Mouse (Mus musculus) CH12.LX (cell line): ENCODE data around the gene Olfr970. TPM values are rescaled to one million over a fixed set of nuclear protein-coding genes. Genes with fewer than 3 reads are reported as not detected.

Experiments used
- DNase-seq: peaks from one replicate; pipeline ENCODE4 v3.0.0-alpha.2; 2013; ENCODE audit errors: extremely low read depth
- H3K27ac ChIP-seq: 2 replicates; pipeline ENCODE4 v1.5.1; 2012; ENCODE audit warnings: low read depth, mild to moderate bottlenecking, control low read depth, moderate library complexity; ENCODE audit not compliant: insufficient read depth
- H3K27me3 ChIP-seq: replicated peaks from 2 replicates; pipeline ENCODE3; 2012; ENCODE audit warnings: inconsistent platforms
- H3K36me3 ChIP-seq, 2 experiments: replicated peaks in 1 of 2; 2 replicates each; pipeline versions ENCODE3 to v1.6.1; 2012; ENCODE audit warnings: inconsistent platforms in 1 of 2, low read length in 1 of 2, mild to moderate bottlenecking in 1 of 2, mixed read lengths in 1 of 2, moderate library complexity in 1 of 2; ENCODE audit not compliant: control insufficient read depth in 1 of 2, insufficient read depth in 1 of 2
- H3K4me1 ChIP-seq, 2 experiments: 2 replicates each; pipeline ENCODE4 v1.6.1; 2012; ENCODE audit warnings: inconsistent platforms in 1 of 2, moderate library complexity in 1 of 2; ENCODE audit not compliant: insufficient read depth in 2 of 2, control insufficient read depth in 1 of 2
- H3K4me2 ChIP-seq: 2 replicates; pipeline ENCODE4 v1.6.1; 2012; ENCODE audit warnings: low read depth, mild to moderate bottlenecking, control low read depth; ENCODE audit not compliant: poor library complexity, insufficient read depth, severe bottlenecking
- H3K4me3 ChIP-seq, 3 experiments: fragments of 150-350 bp in 1 of 3; sonication (generic) in 1 of 3; replicated peaks in 1 of 3; 2 replicates each; pipeline versions ENCODE3 to v1.5.1; 2011 to 2012; ENCODE audit warnings: low read depth in 2 of 3, low read length in 2 of 3, mild to moderate bottlenecking in 2 of 3, moderate library complexity in 2 of 3, control low read depth in 1 of 3, improper control_type of control experiment in 1 of 3, inconsistent platforms in 1 of 3, mixed read lengths in 1 of 3; ENCODE audit not compliant: poor library complexity in 1 of 3
- H3K79me2 ChIP-seq: replicated peaks from 2 replicates; pipeline ENCODE4 v1.6.1; 2012; ENCODE audit warnings: mild to moderate bottlenecking, moderate library complexity; ENCODE audit not compliant: control insufficient read depth, poor library complexity, insufficient read depth, severe bottlenecking; ENCODE audit errors: extremely low read depth
- H3K9ac ChIP-seq: 2 replicates; pipeline ENCODE4 v1.6.1; 2012; ENCODE audit warnings: low read depth, mild to moderate bottlenecking, control low read depth, moderate library complexity; ENCODE audit not compliant: insufficient read depth
- H3K9me3 ChIP-seq: replicated peaks from 2 replicates; pipeline ENCODE3; 2012; ENCODE audit warnings: low read length, inconsistent platforms, mixed read lengths
- BHLHE40 ChIP-seq: IDR thresholded peaks from 2 replicates; pipeline ENCODE4 v1.6.1; 2011; ENCODE audit warnings: mild to moderate bottlenecking, low read depth, low read length, improper control_type of control experiment
- CHD2 ChIP-seq: IDR thresholded peaks from 2 replicates; pipeline ENCODE4 v1.6.1; 2011; ENCODE audit warnings: low read length, improper control_type of control experiment
- E2F4 ChIP-seq: IDR thresholded peaks from 2 replicates; pipeline ENCODE4 v1.6.1; 2011; ENCODE audit warnings: low read depth, low read length, improper control_type of control experiment; ENCODE audit not compliant: insufficient replicate concordance
- ELF1 ChIP-seq: IDR thresholded peaks from 2 replicates; pipeline ENCODE4 v1.6.1; 2014; ENCODE audit warnings: low read depth, mild to moderate bottlenecking, inconsistent platforms, low read length, improper control_type of control experiment
- EP300 ChIP-seq: IDR thresholded peaks from 2 replicates; pipeline ENCODE4 v1.6.1; 2011; ENCODE audit warnings: low read length, improper control_type of control experiment
- ETS1 ChIP-seq: conservative IDR thresholded peaks from 2 replicates; pipeline ENCODE4 v1.6.1; 2012; ENCODE audit warnings: low read depth, mild to moderate bottlenecking, inconsistent platforms, low read length, improper control_type of control experiment, moderate library complexity
- GABPA ChIP-seq: IDR thresholded peaks from 2 replicates; pipeline ENCODE4 v1.6.1; 2012; ENCODE audit warnings: low read depth, low read length, improper control_type of control experiment, inconsistent platforms; ENCODE audit not compliant: insufficient replicate concordance
- IRF4 ChIP-seq: IDR thresholded peaks from 2 replicates; pipeline ENCODE4 v1.6.1; 2014; ENCODE audit warnings: low read depth, mild to moderate bottlenecking, inconsistent platforms, low read length, improper control_type of control experiment
- JUND ChIP-seq: conservative IDR thresholded peaks from 2 replicates; pipeline ENCODE4 v1.6.1; 2011; ENCODE audit warnings: low read depth, low read length, improper control_type of control experiment
- KAT2A ChIP-seq: IDR thresholded peaks from 2 replicates; pipeline ENCODE4 v1.6.1; 2012; ENCODE audit warnings: low read length, improper control_type of control experiment, inconsistent platforms; ENCODE audit not compliant: insufficient replicate concordance
- MAFK ChIP-seq: IDR thresholded peaks from 2 replicates; pipeline ENCODE4 v1.6.1; 2011; ENCODE audit warnings: low read length, improper control_type of control experiment; ENCODE audit not compliant: insufficient replicate concordance
- MAX ChIP-seq: IDR thresholded peaks from 2 replicates; pipeline ENCODE4 v1.6.1; 2011; ENCODE audit warnings: low read length, improper control_type of control experiment
- MAZ ChIP-seq: IDR thresholded peaks from 2 replicates; pipeline ENCODE4 v1.6.1; 2012; ENCODE audit warnings: low read depth, mild to moderate bottlenecking, inconsistent platforms, low read length, improper control_type of control experiment, moderate library complexity
- MXI1 ChIP-seq: IDR thresholded peaks from 2 replicates; pipeline ENCODE4 v1.6.1; 2011; ENCODE audit warnings: mild to moderate bottlenecking, low read depth, low read length, improper control_type of control experiment
- NELFE ChIP-seq: IDR thresholded peaks from 2 replicates; pipeline ENCODE4 v1.6.1; 2011; ENCODE audit warnings: low read depth, low read length, improper control_type of control experiment
- POLR2A ChIP-seq: IDR thresholded peaks from 2 replicates; pipeline ENCODE4 v1.6.1; 2011; ENCODE audit warnings: low read depth, mild to moderate bottlenecking, improper control_type of control experiment, low read length
- TCF12 ChIP-seq: IDR thresholded peaks from 2 replicates; pipeline ENCODE4 v1.6.1; 2014; ENCODE audit warnings: low read depth, mild to moderate bottlenecking, inconsistent platforms, low read length, improper control_type of control experiment
- UBTF ChIP-seq: IDR thresholded peaks from 2 replicates; pipeline ENCODE4 v1.6.1; 2012; ENCODE audit warnings: low read depth, mild to moderate bottlenecking, inconsistent platforms, low read length, improper control_type of control experiment, moderate library complexity
- USF2 ChIP-seq: conservative IDR thresholded peaks from 2 replicates; pipeline ENCODE4 v1.6.1; 2011; ENCODE audit warnings: low read depth, low read length, improper control_type of control experiment
- ZC3H11A ChIP-seq: IDR thresholded peaks from 2 replicates; pipeline ENCODE4 v1.6.1; 2012; ENCODE audit warnings: low read depth, mild to moderate bottlenecking, inconsistent platforms, low read length, improper control_type of control experiment
- ZKSCAN1 ChIP-seq: IDR thresholded peaks from 2 replicates; pipeline ENCODE4 v1.6.1; 2012; ENCODE audit warnings: low read depth, inconsistent platforms, low read length, improper control_type of control experiment, borderline replicate concordance
- ZNF384 ChIP-seq: IDR thresholded peaks from 2 replicates; pipeline ENCODE4 v1.6.1; 2012; ENCODE audit warnings: low read depth, low read length, improper control_type of control experiment, inconsistent platforms
- dilution Hi-C: fragments of 300-500 bp; cut with MboI; formaldehyde crosslinking; loops from 2 replicates; pipeline ENCODE4 v1.14.3; 2020; ENCODE audit warnings: low sequenced_read_pairs; ENCODE audit not compliant: extremely low pct_unique_long_range_greater_than_20kb, extremely low pct_ligation_motif_present
- in situ Hi-C: fragments of 300-500 bp; cut with MboI; formaldehyde crosslinking; loops from 3 replicates; pipeline ENCODE4 v1.14.3; 2019; ENCODE audit warnings: low sequenced_read_pairs, low pct_ligation_motif_present, low pct_unique_long_range_greater_than_20kb, mixed read lengths
- polyA plus RNA-seq: library from polyadenylated mRNA; unstranded; fragments of >175 nt; gene quantifications from 2 replicates; pipeline ENCODE4 v1.2.1, GENCODE M21; 2012; ENCODE audit warnings: low read depth; ENCODE audit not compliant: insufficient read length
- total RNA-seq, 2 experiments: library from RNA; depleted of rRNA; stranded (reverse); fragments of 300-350 nt in 1 of 2; fragments of >200 nt in 1 of 2; gene quantifications; 2 replicates each; pipeline ENCODE4 v1.2.3; 2012 to 2014

Gene Olfr970
- total RNA-seq (2012; rRNA removed) = not detected in 2 replicates
- total RNA-seq (2014; rRNA removed) = not detected in 2 replicates
- polyA plus RNA-seq = not detected in 2 replicates

DNA sequence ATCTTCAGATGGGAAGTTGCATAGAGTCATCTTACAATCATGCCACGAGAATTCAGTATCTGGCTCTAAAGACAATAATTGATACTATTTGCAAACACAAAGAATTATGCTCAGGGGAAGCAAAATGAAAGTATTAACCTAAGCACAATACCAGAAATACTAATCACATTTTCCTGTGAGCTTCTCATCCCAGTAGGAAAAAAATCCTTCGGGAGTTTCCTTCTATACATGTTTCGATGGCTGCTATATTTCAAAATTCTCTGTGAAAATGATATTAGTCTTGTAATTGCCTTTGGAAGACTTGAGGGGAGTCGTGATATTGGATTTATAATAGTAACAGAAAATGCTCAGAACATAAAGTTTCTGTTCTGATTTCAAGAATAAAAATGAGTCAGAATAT lies at the start of gene Olfr970:
Gene Olfr970 (plus strand): TSS at position 301 of the 400 bp plus-strand sequence.
- Histone ChIP-seq H3K79me2 (no peaks in the 10 kb centered on the region), H3K4me3 (no peak within 1 kb of the TSS), H3K4me2 (no peak within 1 kb of the TSS), H3K27me3 (no peaks in the 10 kb centered on the region), H3K36me3 (no peaks in the 10 kb centered on the region), H3K9ac (no peak within 1 kb of the TSS), H3K27ac (no peak within 1 kb of the TSS), H3K4me1 (no peaks in the 10 kb centered on the region), H3K9me3 (no peaks in the 10 kb centered on the region)
- no peak for TF ChIP-seq TCF12
- TF ChIP-seq ETS1 = no peak
- TF ChIP-seq NELFE = no peak
- TF ChIP-seq IRF4 = no peak
- no peak for TF ChIP-seq USF2
- TF ChIP-seq UBTF = no peak
- no peak for TF ChIP-seq ZC3H11A
- no peak for TF ChIP-seq BHLHE40
- no peak for TF ChIP-seq MAX
- TF ChIP-seq MXI1 = no peak
- TF ChIP-seq E2F4 = no peak
- no peak for TF ChIP-seq CHD2
- TF ChIP-seq POLR2A = no peak
- in situ Hi-C loops (no loop called here), dilution Hi-C loops (no loop called here)
- DNase-seq = no peak

DNA sequence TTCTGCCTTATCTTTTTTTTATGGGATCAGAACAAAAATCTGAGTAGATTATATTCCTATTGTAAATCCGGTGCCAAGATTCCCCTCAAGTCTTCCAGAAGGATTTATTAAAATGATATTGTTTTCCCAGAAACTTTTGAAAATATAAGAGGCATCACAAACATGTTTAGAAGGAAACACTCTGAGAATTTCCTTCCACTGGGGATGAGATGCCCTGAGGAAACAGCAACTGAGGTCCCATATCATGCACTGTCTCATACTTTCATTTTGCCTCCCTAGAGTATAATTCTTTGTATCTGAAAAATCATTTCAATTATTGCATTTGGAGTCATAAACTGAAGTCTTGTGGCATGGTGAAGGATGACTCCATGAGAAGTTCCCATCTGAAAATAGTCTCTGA lies 25.5 kb upstream of the Olfr970 start, which contains the start of gene Olfr968:
Gene Olfr968 (minus strand): TSS at position 101 of the 400 bp plus-strand sequence.
- dilution Hi-C loops (no loop called here), in situ Hi-C loops (no loop called here)
- no peaks in the 10 kb centered on the region for H3K27me3 ChIP-seq

More for the DNA sequence above, 25.5 kb upstream of the Olfr970 start, which contains the start of gene Olfr968:
- no peaks in the 10 kb centered on the region for H3K79me2 ChIP-seq
- H3K4me2 ChIP-seq = no peak within 1 kb of the TSS
- no peaks in the 10 kb centered on the region for H3K4me1 ChIP-seq
- no peaks in the 10 kb centered on the region for H3K9me3 ChIP-seq
- no peak within 1 kb of the TSS for H3K9ac ChIP-seq
- DNase-seq = no peak
- H3K36me3 ChIP-seq = no peaks in the 10 kb centered on the region
- H3K27ac ChIP-seq = no peak within 1 kb of the TSS
- TF ChIP-seq IRF4 = no peak
- no peak for TF ChIP-seq EP300
- no peak for TF ChIP-seq POLR2A
- TF ChIP-seq KAT2A = no peak
- TF ChIP-seq MAZ = no peak
- no peak for TF ChIP-seq JUND
- TF ChIP-seq TCF12 = no peak
- no peak for TF ChIP-seq GABPA
- no peak for TF ChIP-seq MAFK
- no peak for TF ChIP-seq ELF1
- no peak for TF ChIP-seq ZNF384
- TF ChIP-seq E2F4 = no peak
- no peak for TF ChIP-seq ZKSCAN1
- H3K4me3 ChIP-seq = no peak within 1 kb of the TSS
